Mouse (Mus musculus): ENCODE measurements at regions not wholly inside any gene's neighbourhood (a gene's known extent, or its start where the extent isn't known, plus 50 kb on each side); places are given as distances from the start of the nearest gene placed in this dataset.

DNA sequence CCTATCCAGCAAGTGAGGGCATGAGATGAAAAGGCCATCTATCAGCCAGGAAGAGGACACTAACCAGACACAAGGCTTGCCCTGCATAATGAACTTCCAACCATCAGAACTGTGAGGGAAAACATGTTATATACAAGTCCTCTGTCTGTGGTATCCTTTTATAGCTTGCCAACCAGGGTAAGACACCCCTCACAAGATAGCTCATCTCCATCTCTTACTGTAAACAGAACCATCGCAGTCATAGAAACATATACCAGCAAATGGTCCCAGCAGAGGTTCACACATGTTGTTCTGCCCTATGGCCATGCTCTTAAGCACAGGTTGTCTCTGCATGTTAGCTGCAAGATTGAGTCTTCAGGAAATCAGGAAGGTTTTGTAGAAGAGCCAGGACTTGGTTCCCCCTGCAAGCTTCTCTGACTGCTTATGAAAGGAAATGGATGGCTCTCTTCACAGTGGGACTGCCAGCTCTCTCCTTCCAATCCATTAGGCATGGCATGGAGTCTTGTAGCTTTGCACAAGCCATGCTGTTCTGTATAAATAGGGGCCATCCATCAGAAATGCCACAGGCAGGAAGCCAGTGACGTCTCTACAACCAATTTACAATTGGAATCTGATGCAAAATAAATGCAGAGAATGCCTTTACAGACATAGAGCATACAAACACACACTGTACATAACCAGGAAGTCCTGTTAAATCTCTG, 1514.0 kb upstream of the Lrrc6 start:
- Histone ChIP-seq H3K27ac (ENCODE audit: insufficient read depth, low read depth, low read length) (no peak overlapping the region), H3K4me1 (ENCODE audit: control insufficient read depth, insufficient read depth, low read length) (peaks cover 19% of the 10 kb centered on the region), H3K4me3 (ENCODE audit: insufficient read depth, low read length) (no peak overlapping the region)
- no peak for TF ChIP-seq POLR2A (IDR thresholded peaks at IDR 0.05; ENCODE audit: borderline replicate concordance, low read depth, low read length)
- TF ChIP-seq CTCF (IDR thresholded peaks at IDR 0.05; ENCODE audit: low read depth, low read length) = no peak

GRCm38 (mm10) chr15:68011162-68011561, 1510.5 kb upstream of the Lrrc6 start:
- Histone ChIP-seq H3K27ac (ENCODE audit: insufficient read depth, low read depth, low read length) (peak overlapping the region; percentile 40), H3K4me1 (ENCODE audit: control insufficient read depth, insufficient read depth, low read length) (peaks cover 21% of the 10 kb centered on the region)
- TF ChIP-seq POLR2A (IDR thresholded peaks at IDR 0.05; ENCODE audit: borderline replicate concordance, low read depth, low read length) (no peak), CTCF (IDR thresholded peaks at IDR 0.05; ENCODE audit: low read depth, low read length) (no peak)

DNA sequence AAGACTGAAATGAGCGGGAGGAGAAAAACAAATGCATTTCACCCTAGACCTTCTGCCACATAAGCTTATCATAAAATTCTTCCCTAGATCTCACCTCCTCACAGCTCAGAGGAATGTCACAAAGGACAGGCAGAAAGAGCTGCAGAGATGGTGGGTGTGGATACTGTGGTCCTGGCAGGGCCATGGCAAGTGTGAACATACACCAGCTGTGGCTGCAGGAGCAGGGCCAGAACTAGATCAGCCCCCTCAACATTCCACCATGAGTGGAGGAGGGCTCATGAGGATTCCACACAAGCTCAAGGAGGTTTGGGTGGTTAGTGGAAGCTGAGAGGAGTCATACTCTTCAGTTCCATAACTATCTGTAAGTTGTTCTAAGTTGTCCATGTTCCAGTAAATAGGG, 1509.5 kb upstream of the Lrrc6 start:
- Histone ChIP-seq H3K27ac (ENCODE audit: insufficient read depth, low read depth, low read length) (no peak overlapping the region), H3K4me3 (ENCODE audit: insufficient read depth, low read length) (no peak overlapping the region), H3K4me1 (ENCODE audit: control insufficient read depth, insufficient read depth, low read length) (peaks cover 21% of the 10 kb centered on the region)
- TF ChIP-seq POLR2A (IDR thresholded peaks at IDR 0.05; ENCODE audit: borderline replicate concordance, low read depth, low read length) = no peak
- TF ChIP-seq CTCF (IDR thresholded peaks at IDR 0.05; ENCODE audit: low read depth, low read length) = no peak

More at GRCm38 (mm10) chr15:68011162-68011561, 1510.5 kb upstream of the Lrrc6 start:
- H3K4me3 ChIP-seq (ENCODE audit: insufficient read depth, low read length) = no peak overlapping the region

DNA sequence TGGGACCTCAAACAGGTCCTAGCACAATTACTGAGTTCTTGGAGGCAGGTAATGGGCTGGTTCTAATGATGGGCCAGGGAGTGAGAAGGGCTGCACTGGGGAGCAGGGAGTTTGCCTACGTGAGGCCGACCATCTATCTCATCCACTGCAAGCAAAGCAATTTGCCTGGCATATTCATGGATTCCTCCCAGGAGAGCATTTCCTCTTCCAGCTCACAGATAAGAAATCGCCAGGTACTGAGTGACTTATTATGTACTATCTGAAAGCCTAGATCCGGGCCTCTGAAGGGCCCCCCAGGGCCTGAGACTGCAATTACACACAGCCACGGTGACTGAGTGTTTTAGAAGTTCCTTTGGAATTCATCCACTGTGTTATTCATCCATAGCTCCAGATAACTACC, 1504.1 kb upstream of the Lrrc6 start:
- Histone ChIP-seq H3K27ac (ENCODE audit: insufficient read depth, low read depth, low read length) (no peak overlapping the region), H3K4me3 (ENCODE audit: insufficient read depth, low read length) (no peak overlapping the region), H3K4me1 (ENCODE audit: control insufficient read depth, insufficient read depth, low read length) (peaks cover 8% of the 10 kb centered on the region)
- TF ChIP-seq POLR2A (IDR thresholded peaks at IDR 0.05; ENCODE audit: borderline replicate concordance, low read depth, low read length) = no peak
- no peak for TF ChIP-seq CTCF (IDR thresholded peaks at IDR 0.05; ENCODE audit: low read depth, low read length)

GRCm38 (mm10) chr15:67996532-67996931, 1495.8 kb upstream of the Lrrc6 start:
- Histone ChIP-seq H3K4me3 (ENCODE audit: insufficient read depth, low read length) (no peak overlapping the region), H3K27ac (ENCODE audit: insufficient read depth, low read depth, low read length) (peak overlapping the region; percentile 21; the same call in 1 of the 2 replicates)
- no peak for TF ChIP-seq POLR2A (IDR thresholded peaks at IDR 0.05; ENCODE audit: borderline replicate concordance, low read depth, low read length)
- no peak for TF ChIP-seq CTCF (IDR thresholded peaks at IDR 0.05; ENCODE audit: low read depth, low read length)

GRCm38 (mm10) chr15:67989428-67990272, 1488.9 kb upstream of the Lrrc6 start:
- peak overlapping the region; percentile 93 for H3K27ac ChIP-seq (ENCODE audit: insufficient read depth, low read depth, low read length)
- H3K4me1 ChIP-seq (ENCODE audit: control insufficient read depth, insufficient read depth, low read length) = peaks cover 29% of the 10 kb centered on the region
- TF ChIP-seq POLR2A (IDR thresholded peaks at IDR 0.05; ENCODE audit: borderline replicate concordance, low read depth, low read length) (no peak), CTCF (IDR thresholded peaks at IDR 0.05; ENCODE audit: low read depth, low read length) (no peak)
- H3K4me3 ChIP-seq (ENCODE audit: insufficient read depth, low read length) = no peak overlapping the region

More at GRCm38 (mm10) chr15:67996532-67996931, 1495.8 kb upstream of the Lrrc6 start:
- peaks cover 27% of the 10 kb centered on the region for H3K4me1 ChIP-seq (ENCODE audit: control insufficient read depth, insufficient read depth, low read length)

DNA sequence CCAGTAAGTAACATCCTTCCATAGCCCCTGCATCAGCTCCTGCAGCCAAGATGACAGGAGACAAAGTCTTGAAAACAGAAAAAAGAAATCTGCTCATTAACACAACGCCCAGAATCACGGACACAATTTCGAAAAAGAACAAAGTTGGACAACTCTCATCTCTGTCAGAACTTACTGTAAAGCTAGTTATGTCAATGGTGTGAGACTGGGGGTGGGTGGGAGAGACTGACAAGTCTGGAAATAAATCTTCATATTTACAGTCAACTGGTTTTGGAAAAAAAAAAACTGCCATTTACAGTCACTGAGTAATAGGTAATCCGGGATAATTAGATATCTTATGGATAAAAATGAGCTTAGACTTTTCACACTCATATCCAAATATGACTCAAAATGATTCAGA, 1487.2 kb upstream of the Lrrc6 start:
- H3K27ac ChIP-seq (ENCODE audit: insufficient read depth, low read depth, low read length) = no peak overlapping the region

GRCm38 (mm10) chr15:67983253-67983652, 1482.5 kb upstream of the Lrrc6 start:
- TF ChIP-seq POLR2A (IDR thresholded peaks at IDR 0.05; ENCODE audit: borderline replicate concordance, low read depth, low read length) (no peak), CTCF (IDR thresholded peaks at IDR 0.05; ENCODE audit: low read depth, low read length) (peak; percentile 56; the same call in 1 of the 2 replicates)
- no peak overlapping the region for H3K4me3 ChIP-seq (ENCODE audit: insufficient read depth, low read length)
- peaks cover 11% of the 10 kb centered on the region for H3K4me1 ChIP-seq (ENCODE audit: control insufficient read depth, insufficient read depth, low read length)
- no peak overlapping the region for H3K27ac ChIP-seq (ENCODE audit: insufficient read depth, low read depth, low read length)

More for the DNA sequence above, 1487.2 kb upstream of the Lrrc6 start:
- H3K4me3 ChIP-seq (ENCODE audit: insufficient read depth, low read length) = no peak overlapping the region
- H3K4me1 ChIP-seq (ENCODE audit: control insufficient read depth, insufficient read depth, low read length) = peaks cover 32% of the 10 kb centered on the region
- TF ChIP-seq POLR2A (IDR thresholded peaks at IDR 0.05; ENCODE audit: borderline replicate concordance, low read depth, low read length) (no peak), CTCF (IDR thresholded peaks at IDR 0.05; ENCODE audit: low read depth, low read length) (no peak)

DNA sequence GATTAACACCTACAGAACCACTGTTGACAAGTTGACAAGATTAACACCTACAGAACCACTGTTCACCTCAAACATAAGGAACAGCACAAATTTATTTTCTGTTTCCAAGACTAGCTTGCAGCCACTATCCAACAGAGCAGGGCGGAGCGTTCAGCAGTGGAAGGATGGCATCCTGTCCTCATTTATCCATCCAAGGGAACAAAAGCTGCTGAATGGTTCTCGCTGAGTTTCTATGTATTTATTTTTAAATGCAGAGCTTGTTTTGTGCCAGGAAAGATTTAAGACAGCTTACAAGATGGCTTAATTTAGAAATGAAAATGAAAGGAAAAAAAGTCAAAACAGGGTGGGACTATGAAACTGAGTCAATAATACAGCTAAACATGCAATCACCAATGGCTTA, 1481.2 kb upstream of the Lrrc6 start:
- TF ChIP-seq POLR2A (IDR thresholded peaks at IDR 0.05; ENCODE audit: borderline replicate concordance, low read depth, low read length) = no peak
- no peak for TF ChIP-seq CTCF (IDR thresholded peaks at IDR 0.05; ENCODE audit: low read depth, low read length)
- no peak overlapping the region for H3K27ac ChIP-seq (ENCODE audit: insufficient read depth, low read depth, low read length)
- no peak overlapping the region for H3K4me3 ChIP-seq (ENCODE audit: insufficient read depth, low read length)
- peaks cover 17% of the 10 kb centered on the region for H3K4me1 ChIP-seq (ENCODE audit: control insufficient read depth, insufficient read depth, low read length)

DNA sequence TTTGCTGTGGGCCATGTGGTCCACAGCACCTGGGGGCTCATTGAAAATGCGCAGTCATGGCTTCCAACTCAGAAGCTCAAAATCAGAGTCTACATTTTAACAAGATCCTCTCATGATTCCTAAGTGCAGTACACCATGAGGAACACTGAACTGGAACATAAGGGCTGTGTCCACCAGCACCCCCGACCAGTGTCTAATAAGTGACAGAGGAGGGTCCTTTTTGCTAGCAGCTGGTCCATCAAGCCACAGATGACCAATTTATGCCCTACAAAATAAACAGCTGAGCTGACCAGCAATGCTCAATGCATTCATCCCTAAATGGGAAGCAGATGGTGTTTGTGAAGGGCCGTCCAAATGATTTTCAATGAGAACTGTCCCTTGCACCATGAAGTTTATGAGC, 1478.7 kb upstream of the Lrrc6 start:
- Histone ChIP-seq H3K27ac (ENCODE audit: insufficient read depth, low read depth, low read length) (no peak overlapping the region), H3K4me3 (ENCODE audit: insufficient read depth, low read length) (no peak overlapping the region)
- TF ChIP-seq POLR2A (IDR thresholded peaks at IDR 0.05; ENCODE audit: borderline replicate concordance, low read depth, low read length) = no peak
- TF ChIP-seq CTCF (IDR thresholded peaks at IDR 0.05; ENCODE audit: low read depth, low read length) = no peak

More for the DNA sequence above, 1478.7 kb upstream of the Lrrc6 start:
- peaks cover 19% of the 10 kb centered on the region for H3K4me1 ChIP-seq (ENCODE audit: control insufficient read depth, insufficient read depth, low read length)
